Mouse (Mus musculus) midbrain, embryonic 11.5 days (tissue): ENCODE measurements at regions not wholly inside any gene's neighbourhood (a gene's known extent, or its start where the extent isn't known, plus 50 kb on each side); places are given as distances from the start of the nearest gene placed in this dataset.

ENCODE experiments used
- ATAC-seq: fragments of 200-750 bp; cut with Nextera tagmentation; 2 replicates; pipeline ENCODE4 v1.8.0; 2017; ENCODE audit warnings: moderate TSS enrichment, moderate library complexity; ENCODE audit not compliant: low FRiP score
- DNase-seq: peaks from one replicate; pipeline ENCODE4 v3.0.0; 2015; ENCODE audit warnings: low spot score; ENCODE audit errors: missing footprints
- H3K27ac ChIP-seq: fragments of 300-500 bp; sonication (generic); 2 replicates; pipeline ENCODE4 v1.5.1; 2014; ENCODE audit warnings: low read depth, low read length
- H3K27me3 ChIP-seq: fragments of 300-500 bp; sonication (generic); 2 replicates; pipeline ENCODE4 v1.6.1; 2014; ENCODE audit warnings: mild to moderate bottlenecking, low read length, moderate library complexity, mixed read lengths; ENCODE audit not compliant: control insufficient read depth, insufficient read depth
- H3K36me3 ChIP-seq: fragments of 300-500 bp; sonication (generic); 2 replicates; pipeline ENCODE4 v1.6.1; 2014; ENCODE audit warnings: mild to moderate bottlenecking, low read length, moderate library complexity, mixed read lengths; ENCODE audit not compliant: control insufficient read depth, insufficient read depth
- H3K4me1 ChIP-seq: fragments of 300-500 bp; sonication (generic); 2 replicates; pipeline ENCODE4 v1.6.1; 2014; ENCODE audit warnings: low read length; ENCODE audit not compliant: control insufficient read depth, insufficient read depth
- H3K4me2 ChIP-seq: fragments of 300-500 bp; sonication (generic); 2 replicates; pipeline ENCODE4 v1.6.1; 2014; ENCODE audit warnings: mild to moderate bottlenecking, moderate library complexity
- H3K4me3 ChIP-seq: fragments of 300-500 bp; sonication (generic); 2 replicates; pipeline ENCODE4 v1.5.1; 2014; ENCODE audit warnings: low read depth, low read length
- H3K9ac ChIP-seq: fragments of 300-500 bp; sonication (generic); 2 replicates; pipeline ENCODE4 v1.6.1; 2014; ENCODE audit warnings: low read length
- H3K9me3 ChIP-seq: fragments of 300-500 bp; sonication (generic); 2 replicates; pipeline ENCODE4 v1.6.1; 2016; ENCODE audit warnings: low read length; ENCODE audit not compliant: control insufficient read depth
- WGBS: fragments of 180-500 bp; shearing (Covaris S2); extraction: QIAGEN DNeasy Blood & Tissue Kit; methylation state at CpG from one replicate; pipeline ENCODE4 v1.1.7; 2014; 5-methylcytosine and 5-hydroxymethylcytosine counted together

GRCm38 (mm10) chr1:183940706-183941105 is 72.4 kb upstream of the Dusp10 start:
- H3K9me3 ChIP-seq: no peaks in the 10 kb centered on the region
- H3K4me2 ChIP-seq: no peak overlapping the region
- H3K27me3 ChIP-seq: no peaks in the 10 kb centered on the region
- DNase-seq: no peak
- no peaks in the 10 kb centered on the region for H3K4me1 ChIP-seq
- ATAC-seq: no peak
- H3K27ac ChIP-seq: no peak overlapping the region
- H3K4me3 ChIP-seq: no peak overlapping the region
- H3K9ac ChIP-seq: no peak overlapping the region
- 89% methylated on average over 2 of the region's 2 CpGs for WGBS
- H3K36me3 ChIP-seq: no peaks in the 10 kb centered on the region

- 92% methylated on average over 8 of the region's 8 CpGs for WGBS
- ATAC-seq: no peak
- Histone ChIP-seq H3K4me2 (no peak overlapping the region), H3K27me3 (no peaks in the 10 kb centered on the region), H3K36me3 (no peaks in the 10 kb centered on the region), H3K9ac (no peak overlapping the region), H3K4me1 (no peaks in the 10 kb centered on the region), H3K9me3 (no peaks in the 10 kb centered on the region), H3K27ac (no peak overlapping the region), H3K4me3 (no peak overlapping the region)
- DNase-seq: no peak
Measured at GRCm38 (mm10) chr1:183946241-183946640, 66.9 kb upstream of the Dusp10 start.

GRCm38 (mm10) chr1:183947066-183947465 is 66.0 kb upstream of the Dusp10 start:
- Histone ChIP-seq H3K4me1 (no peaks in the 10 kb centered on the region), H3K27me3 (no peaks in the 10 kb centered on the region), H3K27ac (no peak overlapping the region), H3K36me3 (no peaks in the 10 kb centered on the region), H3K9me3 (no peaks in the 10 kb centered on the region), H3K9ac (no peak overlapping the region), H3K4me3 (no peak overlapping the region), H3K4me2 (no peak overlapping the region)
- 86% methylated on average over 5 of the region's 5 CpGs for WGBS
- ATAC-seq (no peak), DNase-seq (no peak)

GRCm38 (mm10) chr1:183949205-183949604 is 63.9 kb upstream of the Dusp10 start:
- H3K9ac ChIP-seq: no peak overlapping the region
- H3K27ac ChIP-seq: no peak overlapping the region
- no peak overlapping the region for H3K4me3 ChIP-seq
- ATAC-seq (no peak), DNase-seq (no peak)
- 84% methylated on average over 4 of the region's 4 CpGs for WGBS
- H3K4me1 ChIP-seq: no peaks in the 10 kb centered on the region
- no peaks in the 10 kb centered on the region for H3K9me3 ChIP-seq
- no peaks in the 10 kb centered on the region for H3K36me3 ChIP-seq
- no peak overlapping the region for H3K4me2 ChIP-seq
- no peaks in the 10 kb centered on the region for H3K27me3 ChIP-seq

GRCm38 (mm10) chr1:183954086-183954485 is 59.0 kb upstream of the Dusp10 start:
- H3K4me1 ChIP-seq: no peaks in the 10 kb centered on the region
- H3K36me3 ChIP-seq: no peaks in the 10 kb centered on the region
- H3K4me2 ChIP-seq: no peak overlapping the region
- H3K27ac ChIP-seq: no peak overlapping the region
- no peak overlapping the region for H3K4me3 ChIP-seq
- 89% methylated on average over 2 of the region's 2 CpGs for WGBS
- DNase-seq (no peak), ATAC-seq (no peak)
- H3K9me3 ChIP-seq: no peaks in the 10 kb centered on the region
- H3K9ac ChIP-seq: no peak overlapping the region
- no peaks in the 10 kb centered on the region for H3K27me3 ChIP-seq

GRCm38 (mm10) chr1:183956391-183956790 is 56.7 kb upstream of the Dusp10 start:
- ATAC-seq: no peak
- Histone ChIP-seq H3K4me2 (no peak overlapping the region), H3K9ac (no peak overlapping the region), H3K36me3 (no peaks in the 10 kb centered on the region), H3K4me3 (no peak overlapping the region), H3K27me3 (no peaks in the 10 kb centered on the region), H3K9me3 (no peaks in the 10 kb centered on the region), H3K4me1 (no peaks in the 10 kb centered on the region), H3K27ac (no peak overlapping the region)
- WGBS: 81% methylated on average over 3 of the region's 3 CpGs
- no peak for DNase-seq

- Histone ChIP-seq H3K9ac (no peak overlapping the region), H3K4me3 (no peak overlapping the region), H3K27ac (no peak overlapping the region), H3K9me3 (no peaks in the 10 kb centered on the region), H3K4me1 (no peaks in the 10 kb centered on the region), H3K4me2 (no peak overlapping the region), H3K27me3 (no peaks in the 10 kb centered on the region), H3K36me3 (no peaks in the 10 kb centered on the region)
- no peak for DNase-seq
- no peak for ATAC-seq
- WGBS: 81% methylated on average over 2 of the region's 2 CpGs
Measured at GRCm38 (mm10) chr1:183961383-183961782, 51.7 kb upstream of the Dusp10 start.

GRCm38 (mm10) chr1:183962486-183962885 is 50.6 kb upstream of the Dusp10 start:
- no peaks in the 10 kb centered on the region for H3K27me3 ChIP-seq
- no peaks in the 10 kb centered on the region for H3K36me3 ChIP-seq
- H3K4me1 ChIP-seq: no peaks in the 10 kb centered on the region
- no peak overlapping the region for H3K27ac ChIP-seq
- H3K4me2 ChIP-seq: no peak overlapping the region
- no peak overlapping the region for H3K9ac ChIP-seq
- ATAC-seq (no peak), DNase-seq (no peak)
- no peaks in the 10 kb centered on the region for H3K9me3 ChIP-seq
- WGBS: 92% methylated on average over 2 of the region's 2 CpGs
- no peak overlapping the region for H3K4me3 ChIP-seq

- 92% methylated on average over 4 of the region's 4 CpGs for WGBS
- no peak for DNase-seq
- H3K27ac ChIP-seq: no peak overlapping the region
- no peaks in the 10 kb centered on the region for H3K4me1 ChIP-seq
- H3K9me3 ChIP-seq: no peaks in the 10 kb centered on the region
- H3K36me3 ChIP-seq: no peaks in the 10 kb centered on the region
- no peak overlapping the region for H3K4me3 ChIP-seq
- H3K4me2 ChIP-seq: no peak overlapping the region
- H3K9ac ChIP-seq: no peak overlapping the region
- ATAC-seq: no peak
- no peaks in the 10 kb centered on the region for H3K27me3 ChIP-seq
Measured at GRCm38 (mm10) chr1:183963286-183963685, 49.8 kb upstream of the Dusp10 start.
